Mouse (Mus musculus): ENCODE data around the gene Slc8a1.

GRCm38 (mm10) chr17:81565634-81566372, 172.4 kb downstream of the Slc8a1 start:
- TF ChIP-seq CTCF (IDR thresholded peaks at IDR 0.05; ENCODE audit: low read depth) (no peak), EP300 (IDR thresholded peaks at IDR 0.05; ENCODE audit: low read depth) (no peak)

All from heart, postnatal 0 days (tissue).